Mouse (Mus musculus): ENCODE results near the gene Ica1. TPM values are rescaled to one million over a fixed set of nuclear protein-coding genes. Genes with fewer than 3 reads are reported as not detected.

The Ica1 gene
- polyA plus RNA-seq, 1 experiment: 46.7 TPM

GRCm38 (mm10) chr6:8639526-8639925 is 138.8 kb downstream of the Ica1 start:
- no peak overlapping the region for H3K4me3 ChIP-seq (ENCODE audit: insufficient read depth, low read length)
- peaks cover 12% of the 10 kb centered on the region for H3K4me1 ChIP-seq (ENCODE audit: control insufficient read depth, insufficient read depth, low read length)
- no peak overlapping the region for H3K27ac ChIP-seq (ENCODE audit: insufficient read depth, low read length)
- TF ChIP-seq CTCF (IDR thresholded peaks at IDR 0.05; ENCODE audit: extremely low read depth, insufficient read depth, low read length) (no peak), POLR2A (IDR thresholded peaks at IDR 0.05; ENCODE audit: extremely low read depth, insufficient read depth, low read length) (no peak)

- peaks cover 11% of the 10 kb centered on the region for H3K4me1 ChIP-seq (ENCODE audit: control insufficient read depth, insufficient read depth, low read length)
- TF ChIP-seq CTCF (IDR thresholded peaks at IDR 0.05; ENCODE audit: extremely low read depth, insufficient read depth, low read length) (no peak), POLR2A (IDR thresholded peaks at IDR 0.05; ENCODE audit: extremely low read depth, insufficient read depth, low read length) (no peak)
- H3K27ac ChIP-seq (ENCODE audit: insufficient read depth, low read length): 0 out of 2 replicates have a peak overlapping the region, but pooled peaks have one; percentile 41
- H3K4me3 ChIP-seq (ENCODE audit: insufficient read depth, low read length): no peak overlapping the region
These were observed 139.4 kb downstream of the Ica1 start for GRCm38 (mm10) chr6:8638899-8639298.

GRCm38 (mm10) chr6:8638122-8638521 is 140.2 kb downstream of the Ica1 start:
- Histone ChIP-seq H3K27ac (ENCODE audit: insufficient read depth, low read length) (peak overlapping the region; percentile 41; the same call in 1 of the 2 replicates), H3K4me3 (ENCODE audit: insufficient read depth, low read length) (no peak overlapping the region), H3K4me1 (ENCODE audit: control insufficient read depth, insufficient read depth, low read length) (peaks cover 11% of the 10 kb centered on the region)
- TF ChIP-seq POLR2A (IDR thresholded peaks at IDR 0.05; ENCODE audit: extremely low read depth, insufficient read depth, low read length) (no peak), CTCF (IDR thresholded peaks at IDR 0.05; ENCODE audit: extremely low read depth, insufficient read depth, low read length) (no peak)

- Histone ChIP-seq H3K4me1 (ENCODE audit: control insufficient read depth, insufficient read depth, low read length) (peaks cover 3% of the 10 kb centered on the region), H3K4me3 (ENCODE audit: insufficient read depth, low read length) (no peak overlapping the region), H3K27ac (ENCODE audit: insufficient read depth, low read length) (no peak overlapping the region)
- TF ChIP-seq CTCF (IDR thresholded peaks at IDR 0.05; ENCODE audit: extremely low read depth, insufficient read depth, low read length) (no peak), POLR2A (IDR thresholded peaks at IDR 0.05; ENCODE audit: extremely low read depth, insufficient read depth, low read length) (no peak)
These were observed 145.6 kb downstream of the Ica1 start for GRCm38 (mm10) chr6:8632701-8633100.

- no peak overlapping the region for H3K4me3 ChIP-seq (ENCODE audit: insufficient read depth, low read length)
- H3K27ac ChIP-seq (ENCODE audit: insufficient read depth, low read length): no peak overlapping the region
- TF ChIP-seq CTCF (IDR thresholded peaks at IDR 0.05; ENCODE audit: extremely low read depth, insufficient read depth, low read length) (no peak), POLR2A (IDR thresholded peaks at IDR 0.05; ENCODE audit: extremely low read depth, insufficient read depth, low read length) (no peak)
These were observed 146.2 kb downstream of the Ica1 start for GRCm38 (mm10) chr6:8631986-8632632.

GRCm38 (mm10) chr6:8631362-8631761 is 146.9 kb downstream of the Ica1 start:
- Histone ChIP-seq H3K27ac (ENCODE audit: insufficient read depth, low read length) (no peak overlapping the region), H3K4me1 (ENCODE audit: control insufficient read depth, insufficient read depth, low read length) (no peaks in the 10 kb centered on the region), H3K4me3 (ENCODE audit: insufficient read depth, low read length) (no peak overlapping the region)
- no peak for TF ChIP-seq CTCF (IDR thresholded peaks at IDR 0.05; ENCODE audit: extremely low read depth, insufficient read depth, low read length)
- TF ChIP-seq POLR2A (IDR thresholded peaks at IDR 0.05; ENCODE audit: extremely low read depth, insufficient read depth, low read length): no peak

More at GRCm38 (mm10) chr6:8631986-8632632, 146.2 kb downstream of the Ica1 start:
- no peaks in the 10 kb centered on the region for H3K4me1 ChIP-seq (ENCODE audit: control insufficient read depth, insufficient read depth, low read length)

GRCm38 (mm10) chr6:8630531-8630930 is 147.8 kb downstream of the Ica1 start:
- H3K4me3 ChIP-seq (ENCODE audit: insufficient read depth, low read length): no peak overlapping the region
- no peak overlapping the region for H3K27ac ChIP-seq (ENCODE audit: insufficient read depth, low read length)
- TF ChIP-seq POLR2A (IDR thresholded peaks at IDR 0.05; ENCODE audit: extremely low read depth, insufficient read depth, low read length) (no peak), CTCF (IDR thresholded peaks at IDR 0.05; ENCODE audit: extremely low read depth, insufficient read depth, low read length) (no peak)
- no peaks in the 10 kb centered on the region for H3K4me1 ChIP-seq (ENCODE audit: control insufficient read depth, insufficient read depth, low read length)

GRCm38 (mm10) chr6:8628715-8629267 is 149.5 kb downstream of the Ica1 start:
- Histone ChIP-seq H3K27ac (ENCODE audit: insufficient read depth, low read length) (no peak overlapping the region), H3K4me1 (ENCODE audit: control insufficient read depth, insufficient read depth, low read length) (no peaks in the 10 kb centered on the region), H3K4me3 (ENCODE audit: insufficient read depth, low read length) (no peak overlapping the region)
- TF ChIP-seq CTCF (IDR thresholded peaks at IDR 0.05; ENCODE audit: extremely low read depth, insufficient read depth, low read length) (no peak), POLR2A (IDR thresholded peaks at IDR 0.05; ENCODE audit: extremely low read depth, insufficient read depth, low read length) (no peak)

GRCm38 (mm10) chr6:8628226-8628625 is 150.1 kb downstream of the Ica1 start:
- TF ChIP-seq POLR2A (IDR thresholded peaks at IDR 0.05; ENCODE audit: extremely low read depth, insufficient read depth, low read length): no peak
- no peak for TF ChIP-seq CTCF (IDR thresholded peaks at IDR 0.05; ENCODE audit: extremely low read depth, insufficient read depth, low read length)
- Histone ChIP-seq H3K4me3 (ENCODE audit: insufficient read depth, low read length) (no peak overlapping the region), H3K27ac (ENCODE audit: insufficient read depth, low read length) (no peak overlapping the region), H3K4me1 (ENCODE audit: control insufficient read depth, insufficient read depth, low read length) (0 out of 2 replicates have a peak, but pooled peaks cover 1% of the 10 kb centered on the region)

GRCm38 (mm10) chr6:8623045-8623444 is 155.2 kb downstream of the Ica1 start:
- Histone ChIP-seq H3K4me1 (ENCODE audit: control insufficient read depth, insufficient read depth, low read length) (0 out of 2 replicates have a peak, but pooled peaks cover 1% of the 10 kb centered on the region), H3K4me3 (ENCODE audit: insufficient read depth, low read length) (no peak overlapping the region), H3K27ac (ENCODE audit: insufficient read depth, low read length) (no peak overlapping the region)
- TF ChIP-seq CTCF (IDR thresholded peaks at IDR 0.05; ENCODE audit: extremely low read depth, insufficient read depth, low read length) (no peak), POLR2A (IDR thresholded peaks at IDR 0.05; ENCODE audit: extremely low read depth, insufficient read depth, low read length) (no peak)
